Mouse (Mus musculus) G1E (cell line): ENCODE measurements around the gene Aff3. TPM values are rescaled to one million over a fixed set of nuclear protein-coding genes. Genes with fewer than 3 reads are reported as not detected.

Experiments used
- ATAC-seq: 2 replicates; pipeline ENCODE4 v1.8.0; 2016; ENCODE audit warnings: mild to moderate bottlenecking; ENCODE audit not compliant: insufficient number of reproducible peaks, poor library complexity, low FRiP score, severe bottlenecking; ENCODE audit errors: extremely low read depth
- DNase-seq: peaks from one replicate; pipeline ENCODE4 v3.0.0; 2012; ENCODE audit warnings: low spot score
- H3K27me3 ChIP-seq: 2 replicates; pipeline ENCODE4 v1.6.1; 2012; ENCODE audit warnings: mild to moderate bottlenecking, low read length, inconsistent platforms; ENCODE audit not compliant: insufficient read depth
- H3K36me3 ChIP-seq: replicated peaks from 2 replicates; pipeline ENCODE3; 2012; ENCODE audit warnings: mild to moderate bottlenecking, inconsistent platforms
- H3K4me1 ChIP-seq: 2 replicates; pipeline ENCODE4 v1.6.1; 2012; ENCODE audit warnings: low read depth, low read length, inconsistent platforms, mixed read lengths; ENCODE audit not compliant: insufficient read depth
- H3K4me3 ChIP-seq: 2 replicates; pipeline ENCODE4 v1.5.1; 2012; ENCODE audit warnings: low read depth, mild to moderate bottlenecking, inconsistent platforms, low read length, moderate library complexity, mixed read lengths
- H3K9me3 ChIP-seq: replicated peaks from 2 replicates; pipeline ENCODE4 v1.6.1; 2012; ENCODE audit warnings: inconsistent platforms
- CTCF ChIP-seq: IDR thresholded peaks from 2 replicates; pipeline ENCODE4 v1.5.1; 2012; ENCODE audit warnings: low read depth, low read length, inconsistent platforms, mixed read lengths
- GATA1 ChIP-seq: IDR thresholded peaks from 2 replicates; pipeline ENCODE4 v1.6.1; 2012; ENCODE audit warnings: borderline replicate concordance, low read length, inconsistent platforms, mixed read lengths
- GATA2 ChIP-seq: IDR thresholded peaks from 2 replicates; pipeline ENCODE4 v1.6.1; 2012; ENCODE audit warnings: low read depth, low read length, inconsistent platforms, borderline replicate concordance
- POLR2AphosphoS5 ChIP-seq: IDR thresholded peaks from 2 replicates; pipeline ENCODE4 v1.6.1; 2012; ENCODE audit warnings: low read depth, low read length, inconsistent platforms; ENCODE audit not compliant: insufficient replicate concordance
- TAL1 ChIP-seq: conservative IDR thresholded peaks from 2 replicates; pipeline ENCODE4 v1.6.1; 2012; ENCODE audit warnings: low read depth, low read length, inconsistent platforms, mixed read lengths
- polyA plus RNA-seq: library from polyadenylated mRNA; stranded (reverse); fragments of >175 nt; gene quantifications from 2 replicates; pipeline ENCODE4 v1.2.3, GENCODE M21; 2012
- total RNA-seq, 2 experiments: library from RNA; stranded (forward) in 1 of 2; stranded (reverse) in 1 of 2; fragments of 200-1000 nt in 1 of 2; fragments of >200 nt in 1 of 2; fragmentation: Nextera tagmentation in 1 of 2; gene quantifications; 2 replicates each; pipeline ENCODE4 v1.2.3; 2014 to 2017

Aff3 gene
- total and polyA plus RNA-seq, 3 experiments: 2.3 to 6.9 (median 6.3) TPM

DNA sequence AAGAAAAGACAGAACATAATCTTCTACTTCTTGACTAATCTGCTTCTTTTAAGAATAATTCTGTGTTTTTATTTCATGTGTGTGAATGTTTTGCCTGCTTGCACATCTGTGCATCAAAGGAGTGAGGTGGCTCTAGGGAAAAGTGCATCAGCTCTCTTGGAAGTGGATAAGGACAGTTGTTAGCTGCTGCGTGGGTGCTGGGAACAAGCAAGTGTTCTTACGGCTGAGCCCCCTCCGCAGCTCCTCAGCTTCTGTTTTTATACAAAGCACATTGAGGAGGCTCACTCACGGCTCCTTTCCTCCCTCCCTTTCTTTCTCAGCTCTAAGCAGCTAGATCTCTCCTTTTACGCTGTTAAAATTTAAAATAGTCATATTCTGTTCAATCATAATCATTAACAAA, 340.5 kb downstream of the Aff3 start:
- no peak for ATAC-seq
- no peak overlapping the region for H3K4me3 ChIP-seq
- TF ChIP-seq POLR2AphosphoS5 (no peak), CTCF (no peak), TAL1 (no peak), GATA1 (no peak), GATA2 (no peak)

GRCm38 (mm10) chr1:38321861-38322260, 342.9 kb downstream of the Aff3 start:
- Histone ChIP-seq H3K4me3 (no peak overlapping the region), H3K36me3 (no peaks in the 10 kb centered on the region), H3K9me3 (no peaks in the 10 kb centered on the region), H3K27me3 (no peaks in the 10 kb centered on the region; the same call in 1 of the 2 replicates), H3K4me1 (no peaks in the 10 kb centered on the region)
- DNase-seq (no peak), ATAC-seq (no peak)
- no peak for TF ChIP-seq GATA1
- no peak for TF ChIP-seq GATA2
- TF ChIP-seq TAL1: no peak
- TF ChIP-seq CTCF: no peak

More for the DNA sequence above, 340.5 kb downstream of the Aff3 start:
- H3K4me1 ChIP-seq: no peaks in the 10 kb centered on the region
- H3K9me3 ChIP-seq: no peaks in the 10 kb centered on the region
- H3K36me3 ChIP-seq: no peaks in the 10 kb centered on the region
- DNase-seq: no peak
- H3K27me3 ChIP-seq: no peaks in the 10 kb centered on the region

DNA sequence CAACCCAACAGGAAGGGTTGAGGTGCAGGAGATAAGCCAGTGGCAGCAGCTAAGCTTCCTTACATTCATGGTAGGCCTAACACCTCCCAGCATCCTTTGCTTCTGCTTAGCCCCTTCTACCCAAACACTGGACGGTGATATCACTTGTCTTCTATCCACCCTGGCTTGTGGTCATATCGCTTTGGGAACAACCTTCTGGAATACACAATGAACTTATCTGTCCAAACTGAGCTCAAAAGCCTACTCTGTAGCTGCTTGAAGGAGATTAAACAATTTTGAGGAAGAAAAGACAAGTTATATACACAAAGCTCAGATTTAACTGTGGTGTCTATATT, 343.8 kb downstream of the Aff3 start:
- ATAC-seq (no peak), DNase-seq (no peak)
- no peaks in the 10 kb centered on the region for H3K4me1 ChIP-seq
- H3K27me3 ChIP-seq: no peaks in the 10 kb centered on the region; the same call in 1 of the 2 replicates
- H3K36me3 ChIP-seq: no peaks in the 10 kb centered on the region
- no peak for TF ChIP-seq POLR2AphosphoS5
- TF ChIP-seq GATA2: no peak
- no peak for TF ChIP-seq GATA1
- no peak for TF ChIP-seq CTCF
- TF ChIP-seq TAL1: no peak
- no peak overlapping the region for H3K4me3 ChIP-seq
- no peaks in the 10 kb centered on the region for H3K9me3 ChIP-seq

DNA sequence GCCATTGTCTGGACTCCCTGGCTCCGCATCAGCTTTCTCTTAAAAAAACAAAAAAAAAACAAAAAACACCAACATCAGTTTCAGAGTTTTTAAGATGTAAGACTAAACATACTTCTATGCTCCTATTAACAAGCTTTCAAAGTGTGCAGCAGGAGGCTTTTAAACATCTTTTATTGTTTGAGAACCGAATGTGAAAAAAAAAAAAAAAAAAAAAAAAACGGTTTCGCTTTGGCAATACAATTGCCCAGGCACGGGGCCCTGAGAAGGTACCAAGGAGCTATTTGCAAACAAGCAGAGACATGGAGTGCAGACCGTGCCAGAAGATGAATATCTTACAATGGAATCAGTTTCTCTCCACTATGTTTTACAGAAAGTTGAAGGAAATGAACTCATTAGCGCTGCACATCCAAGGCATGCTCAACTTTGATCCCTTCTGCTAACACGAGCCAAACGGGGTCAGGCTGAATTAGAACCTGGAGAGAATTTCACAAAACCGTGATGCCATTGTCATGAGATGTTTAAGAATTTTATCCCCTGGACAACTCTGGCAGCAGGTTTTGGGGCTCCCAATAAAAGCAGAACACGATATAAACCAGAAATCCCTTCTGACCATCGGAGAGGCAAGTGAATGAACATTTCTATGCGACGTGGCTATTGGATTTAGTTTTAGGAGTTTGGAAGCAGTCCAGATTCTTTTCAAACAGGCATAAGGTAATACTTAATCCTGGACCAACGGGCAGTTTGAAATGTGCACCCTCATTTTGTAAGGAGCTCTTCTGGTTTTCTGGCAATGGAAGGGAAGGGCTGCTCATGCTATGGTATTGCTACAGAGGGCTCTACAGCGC, 344.4 kb downstream of the Aff3 start:
- TF ChIP-seq GATA2: no peak
- TF ChIP-seq CTCF: no peak
- no peak for TF ChIP-seq POLR2AphosphoS5
- TF ChIP-seq TAL1: no peak
- TF ChIP-seq GATA1: no peak
- Histone ChIP-seq H3K9me3 (no peaks in the 10 kb centered on the region), H3K27me3 (no peaks in the 10 kb centered on the region; the same call in 1 of the 2 replicates), H3K4me1 (no peaks in the 10 kb centered on the region), H3K36me3 (no peaks in the 10 kb centered on the region), H3K4me3 (no peak overlapping the region)
- DNase-seq: no peak
- ATAC-seq: no peak

GRCm38 (mm10) chr1:38318614-38319013, 346.1 kb downstream of the Aff3 start:
- H3K4me1 ChIP-seq: no peaks in the 10 kb centered on the region
- no peaks in the 10 kb centered on the region for H3K36me3 ChIP-seq
- DNase-seq (no peak), ATAC-seq (no peak)
- no peaks in the 10 kb centered on the region; the same call in 1 of the 2 replicates for H3K27me3 ChIP-seq
- TF ChIP-seq GATA1: no peak
- no peak for TF ChIP-seq TAL1
- no peak for TF ChIP-seq GATA2
- TF ChIP-seq CTCF: no peak
- TF ChIP-seq POLR2AphosphoS5: no peak
- H3K9me3 ChIP-seq: no peaks in the 10 kb centered on the region
- no peak overlapping the region for H3K4me3 ChIP-seq

DNA sequence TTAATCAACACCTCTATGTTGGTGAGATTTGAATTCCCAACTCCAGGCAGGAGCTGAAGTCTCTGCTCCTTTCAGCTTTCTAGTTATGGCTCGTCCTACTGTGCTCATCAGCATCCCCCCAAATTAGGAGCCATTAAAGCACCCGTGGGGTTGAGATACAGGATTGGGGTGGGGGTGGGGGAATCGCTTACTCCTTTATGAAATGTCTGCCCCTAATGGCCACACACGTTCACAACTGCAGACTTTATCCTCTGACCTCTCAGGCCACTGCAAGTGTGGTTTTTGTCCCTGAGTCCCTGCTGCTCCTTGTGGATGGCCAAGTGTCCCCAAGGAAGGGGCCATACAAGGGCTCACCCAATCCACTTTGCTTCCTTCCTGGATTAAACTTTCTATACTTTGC, 348.8 kb downstream of the Aff3 start:
- Histone ChIP-seq H3K4me1 (no peaks in the 10 kb centered on the region), H3K36me3 (no peaks in the 10 kb centered on the region), H3K4me3 (no peak overlapping the region), H3K9me3 (no peaks in the 10 kb centered on the region), H3K27me3 (no peaks in the 10 kb centered on the region; the same call in 1 of the 2 replicates)
- TF ChIP-seq TAL1: no peak
- ATAC-seq: no peak
- DNase-seq: no peak

DNA sequence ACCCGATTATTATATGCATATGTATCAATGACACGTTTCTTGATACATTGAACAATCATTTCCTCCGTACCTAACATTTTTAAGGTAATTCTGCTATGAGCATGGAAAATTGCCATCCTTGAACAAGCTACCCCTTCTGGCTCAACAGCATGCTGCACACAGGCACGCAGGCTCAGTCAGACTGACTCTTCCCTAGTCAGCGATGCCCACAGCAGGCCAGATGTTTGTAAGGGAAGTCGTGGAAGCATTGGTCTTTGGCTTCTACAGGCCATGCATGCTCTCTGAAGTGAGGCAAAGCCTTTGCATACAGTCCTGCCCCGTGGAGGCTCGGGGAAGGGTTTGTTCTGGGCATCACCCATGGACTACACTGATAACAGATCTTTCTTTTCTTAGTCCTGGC, 354.3 kb downstream of the Aff3 start:
- H3K27me3 ChIP-seq: no peaks in the 10 kb centered on the region
- no peaks in the 10 kb centered on the region for H3K36me3 ChIP-seq
- ATAC-seq (no peak), DNase-seq (no peak)
- H3K4me3 ChIP-seq: no peak overlapping the region
- no peaks in the 10 kb centered on the region for H3K9me3 ChIP-seq
- H3K4me1 ChIP-seq: no peaks in the 10 kb centered on the region
- no peak for TF ChIP-seq GATA1
- no peak for TF ChIP-seq GATA2
- no peak for TF ChIP-seq CTCF
- TF ChIP-seq POLR2AphosphoS5: no peak
- no peak for TF ChIP-seq TAL1
